Mouse (Mus musculus) kidney, postnatal 14 days (tissue): ENCODE results near the gene Syt5.
"Not testable (repeated sequence)": the region's sequence is repeated elsewhere in the genome, so short reads cannot be mapped to it uniquely, and the experiment has no call there.

ENCODE experiments used
- DNase-seq: peaks from one replicate; pipeline ENCODE4 v3.0.0; 2022; ENCODE audit warnings: mixed read lengths

The Syt5 gene

DNA sequence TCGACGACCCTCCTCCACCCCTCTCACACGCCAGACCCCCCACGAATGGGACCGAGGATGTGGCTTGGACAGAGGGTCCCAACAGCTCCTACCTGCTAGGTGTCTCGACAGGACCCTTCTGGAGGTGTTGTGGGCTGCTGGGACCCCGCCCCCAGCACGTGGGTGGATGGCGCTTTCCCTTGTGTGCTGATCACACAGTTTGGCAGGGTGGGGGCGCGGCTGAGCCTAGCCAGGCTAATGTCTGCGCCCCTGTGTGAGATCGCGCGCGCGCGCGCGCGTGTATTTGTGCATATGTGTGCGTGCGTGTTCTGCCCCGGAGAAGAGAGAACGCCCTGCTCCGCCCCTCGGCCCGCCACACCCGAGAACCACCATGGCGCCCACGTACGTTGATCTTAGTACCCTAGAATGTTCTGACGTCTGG lies at the start of gene Syt5:
Gene Syt5, minus strand, starts transcription at position 321 of the 421 bp plus-strand sequence.
- no peak for DNase-seq

GRCm38 (mm10) chr7:4597046-4597445 lies 49.7 kb upstream of the Syt5 start:
- not testable (repeated sequence) for DNase-seq

GRCm38 (mm10) chr7:4581481-4581880 lies 34.1 kb upstream of the Syt5 start:
- DNase-seq = not testable (repeated sequence)

DNA sequence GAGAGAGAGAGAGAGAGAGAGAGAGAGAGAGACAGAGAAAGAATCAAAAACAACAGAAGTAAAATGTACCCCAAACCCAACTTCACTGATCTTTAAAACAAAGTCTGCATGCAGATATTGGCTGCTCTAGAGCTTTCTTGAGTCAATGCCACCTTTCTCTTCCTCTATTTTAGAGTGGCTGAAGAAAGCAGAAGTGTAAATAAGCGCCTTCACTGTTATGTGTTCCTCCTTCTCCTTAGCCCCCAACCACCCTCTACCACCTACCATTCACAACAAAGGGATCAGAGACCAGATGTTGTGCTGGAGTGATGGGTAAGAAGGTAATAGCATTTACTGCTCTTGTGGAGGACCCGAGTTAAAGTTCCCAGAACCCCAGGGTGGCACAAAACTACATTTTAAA lies 25.0 kb upstream of the Syt5 start:
- DNase-seq = not testable (repeated sequence)

DNA sequence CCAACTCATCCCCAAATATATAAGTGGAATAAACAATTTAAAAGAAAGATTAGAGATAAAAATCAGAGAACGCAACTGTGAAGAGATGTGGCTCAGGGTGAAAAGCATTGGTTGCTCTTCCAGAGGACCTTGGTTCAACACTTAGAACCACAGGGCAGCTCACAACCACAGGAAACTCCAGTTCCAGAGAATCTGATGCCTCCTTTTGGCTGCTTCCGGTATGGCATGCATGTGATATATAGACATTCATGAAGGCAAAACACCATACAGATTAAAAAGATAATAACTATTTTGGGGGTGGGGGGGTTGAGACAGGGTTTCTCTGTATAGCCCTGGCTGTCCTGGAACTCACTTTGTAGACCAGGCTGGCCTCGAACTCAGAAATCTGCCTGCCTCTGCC lies 15.3 kb upstream of the Syt5 start:
- DNase-seq = no peak

DNA sequence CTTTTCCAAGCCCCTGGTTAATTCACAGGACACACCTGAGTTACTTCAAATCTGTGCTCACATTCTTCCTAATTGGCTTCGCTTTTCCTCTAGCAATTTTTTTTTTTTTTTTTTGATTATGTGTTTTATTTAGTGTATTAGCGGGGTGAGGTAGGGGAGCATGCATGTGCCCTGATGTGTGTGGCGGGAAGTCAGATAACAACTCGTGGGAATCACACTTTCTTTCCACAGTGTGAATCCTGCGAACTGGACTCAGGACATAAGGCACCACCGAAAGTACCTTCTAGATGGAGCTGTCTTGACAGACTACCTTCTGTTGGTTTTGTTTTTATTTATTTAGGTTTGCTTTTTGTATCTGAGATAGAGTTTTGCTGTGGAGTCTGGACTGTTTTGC lies 9.8 kb upstream of the Syt5 start:
- no peak for DNase-seq

- DNase-seq = peak; percentile 73
Measured at GRCm38 (mm10) chr7:4556256-4557166, 9.2 kb upstream of the Syt5 start.

GRCm38 (mm10) chr7:4546591-4547131 lies 680 bp downstream of the Syt5 start:
- DNase-seq = peak; percentile 62

DNA sequence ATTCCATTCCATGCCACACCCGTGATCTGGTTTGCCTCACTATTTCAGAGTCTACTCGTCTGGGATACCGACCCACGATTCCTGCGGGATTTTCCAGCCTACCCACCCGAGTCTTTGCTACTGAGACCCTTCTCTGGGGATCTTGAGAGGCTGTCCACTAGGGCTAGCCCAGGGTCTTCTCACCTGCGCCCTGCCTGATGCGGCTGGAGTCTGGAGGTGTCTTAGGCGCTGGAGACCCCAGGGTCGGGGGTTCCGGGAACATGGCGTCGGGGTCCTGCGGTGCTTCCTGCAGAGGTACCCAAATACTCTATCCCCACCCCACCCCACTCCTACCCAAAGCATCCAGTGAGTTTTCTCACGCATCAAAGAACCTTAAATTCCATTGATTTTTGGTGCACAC lies 1.3 kb downstream of the Syt5 start:
- DNase-seq = no peak

DNA sequence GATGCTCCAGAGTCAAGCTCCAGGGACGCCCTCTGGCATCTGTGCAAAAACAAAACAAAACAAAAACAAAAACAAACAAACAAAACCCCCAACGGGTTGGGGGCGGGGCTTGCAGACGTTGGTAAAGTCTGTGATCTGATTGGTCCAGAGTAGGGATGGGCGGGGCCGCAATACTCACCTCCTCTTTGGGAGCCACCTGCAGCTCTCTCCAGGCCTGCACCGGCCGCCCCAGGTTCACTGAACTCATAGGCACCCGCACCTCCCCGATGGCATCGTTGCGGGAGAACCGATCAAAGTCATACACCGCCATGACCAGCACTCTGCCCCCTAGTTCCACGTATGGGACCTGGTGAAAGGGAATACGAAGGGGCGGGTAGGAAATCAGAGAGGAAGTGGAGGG lies 5.3 kb downstream of the Syt5 start:
- DNase-seq = no peak

DNA sequence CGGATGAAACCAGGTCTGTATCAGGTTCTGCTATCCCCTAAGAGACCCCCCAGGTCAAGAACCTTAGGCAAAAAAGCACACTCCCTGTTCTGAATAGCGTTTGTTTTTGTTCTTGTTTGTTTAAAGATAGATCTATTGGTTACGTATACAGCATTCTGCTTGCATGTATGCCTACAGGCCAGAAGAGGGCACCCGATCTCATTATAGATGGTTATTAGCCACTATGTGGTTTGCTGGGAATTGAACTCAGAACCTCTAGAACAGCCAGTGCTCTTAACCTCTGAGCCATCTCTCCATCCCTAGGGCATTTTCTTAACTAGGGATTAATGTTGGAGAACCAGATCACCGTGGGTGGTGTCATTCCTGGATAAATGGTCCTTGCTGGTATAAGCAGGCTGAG lies 6.0 kb downstream of the Syt5 start:
- DNase-seq = no peak

GRCm38 (mm10) chr7:4539019-4539418 lies 8.3 kb downstream of the Syt5 start:
- DNase-seq = no peak

GRCm38 (mm10) chr7:4537181-4537580 lies 10.2 kb downstream of the Syt5 start:
- DNase-seq = no peak

DNA sequence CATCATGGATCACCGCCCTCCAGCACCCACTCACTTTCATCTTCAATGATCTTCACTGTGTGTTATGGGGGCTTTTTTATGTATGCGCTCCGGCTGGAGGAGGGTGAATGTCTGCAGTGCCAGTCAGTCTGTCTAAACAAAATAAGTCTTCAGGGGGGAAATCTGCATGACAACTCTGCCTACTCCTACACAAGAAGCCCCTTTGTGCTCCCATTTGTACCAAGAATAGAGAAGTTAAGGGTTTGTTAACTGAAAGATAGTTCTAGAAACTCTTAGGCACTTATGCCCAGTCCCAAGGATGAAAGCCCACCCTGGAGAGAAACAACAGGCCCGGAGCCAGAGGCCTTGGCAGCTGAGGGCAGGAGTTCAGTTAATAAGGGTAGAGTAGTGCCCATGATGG lies 11.0 kb downstream of the Syt5 start:
- no peak for DNase-seq

GRCm38 (mm10) chr7:4532005-4532729 lies 15.2 kb downstream of the Syt5 start, which contains the start of gene Dnaaf3:
TSS of gene Dnaaf3 (minus strand) at chr7:4532453.
- peak; percentile 89 for DNase-seq

GRCm38 (mm10) chr7:4530166-4530565 lies 17.2 kb downstream of the Syt5 start:
- DNase-seq = not testable (repeated sequence)

DNA sequence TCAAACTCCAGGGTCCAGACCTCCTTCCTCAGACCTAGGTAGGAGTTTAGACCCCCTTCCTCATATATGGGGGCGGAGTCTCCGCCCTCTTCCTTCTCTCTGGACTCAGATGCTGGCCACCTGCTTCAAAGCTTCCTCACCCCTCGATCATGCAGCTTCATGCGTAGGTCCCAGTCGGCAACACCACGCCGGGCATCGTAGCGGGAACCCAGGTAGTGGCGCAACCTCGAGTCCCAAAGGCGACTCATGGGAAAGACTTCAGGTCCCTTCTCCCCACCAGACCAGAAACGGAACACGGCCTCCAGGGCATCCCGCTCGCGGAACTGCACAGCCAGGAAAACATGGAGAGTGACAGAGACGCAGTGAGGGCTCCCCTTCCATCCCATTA lies 20.0 kb downstream of the Syt5 start:
- no peak for DNase-seq

GRCm38 (mm10) chr7:4526341-4527301 lies 20.7 kb downstream of the Syt5 start:
- DNase-seq = peak; percentile 79

- DNase-seq = peak; percentile 54
Measured at GRCm38 (mm10) chr7:4524212-4524922, 23.0 kb downstream of the Syt5 start, which contains the start of gene Tnni3. TSS of gene Tnni3 (minus strand) at chr7:4524229.

DNA sequence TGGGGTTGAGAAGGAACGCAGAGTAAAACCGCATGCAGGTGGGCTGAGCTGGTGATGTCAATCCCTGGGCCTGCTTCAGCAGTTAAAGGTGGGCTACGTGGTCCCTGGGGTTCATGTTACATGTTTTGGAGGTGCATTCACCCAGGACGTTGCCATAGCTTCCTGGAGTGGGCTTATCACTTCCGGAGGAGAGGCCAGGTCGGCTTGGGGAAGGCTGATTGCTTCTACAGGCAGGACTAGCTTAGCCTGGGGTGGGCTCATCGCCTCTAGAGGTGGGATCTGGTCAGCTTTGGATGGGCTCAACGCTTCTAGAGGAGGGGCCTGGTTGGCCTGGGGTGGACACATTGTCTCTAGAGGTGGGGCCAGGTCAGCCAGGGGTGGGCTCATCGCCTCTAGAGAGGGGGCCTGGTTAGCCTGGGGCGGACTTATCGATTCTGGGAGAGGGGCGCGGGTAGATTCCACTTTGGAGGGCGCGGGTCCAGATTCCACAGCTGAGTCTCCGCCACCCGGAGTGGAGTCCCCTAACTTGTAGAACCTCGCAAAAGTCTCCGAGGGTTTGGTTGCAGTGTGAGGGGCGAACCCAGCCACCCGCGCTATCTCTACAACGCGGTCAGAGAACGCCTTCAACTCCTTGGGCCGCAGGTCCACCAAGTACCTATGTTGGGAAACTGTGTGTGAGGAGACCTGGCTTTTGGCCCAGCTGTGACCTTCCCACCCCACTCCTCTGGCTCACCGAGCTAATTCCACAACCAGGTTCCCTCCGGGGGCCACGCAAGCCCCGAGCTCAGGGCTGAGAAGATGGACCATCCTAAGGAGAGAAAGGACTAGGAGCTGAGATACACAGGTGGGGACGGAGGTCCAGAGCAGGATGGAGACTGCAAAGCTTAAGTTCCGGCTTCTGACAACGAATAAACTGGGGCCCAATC lies 23.9 kb downstream of the Syt5 start:
- no peak for DNase-seq

DNA sequence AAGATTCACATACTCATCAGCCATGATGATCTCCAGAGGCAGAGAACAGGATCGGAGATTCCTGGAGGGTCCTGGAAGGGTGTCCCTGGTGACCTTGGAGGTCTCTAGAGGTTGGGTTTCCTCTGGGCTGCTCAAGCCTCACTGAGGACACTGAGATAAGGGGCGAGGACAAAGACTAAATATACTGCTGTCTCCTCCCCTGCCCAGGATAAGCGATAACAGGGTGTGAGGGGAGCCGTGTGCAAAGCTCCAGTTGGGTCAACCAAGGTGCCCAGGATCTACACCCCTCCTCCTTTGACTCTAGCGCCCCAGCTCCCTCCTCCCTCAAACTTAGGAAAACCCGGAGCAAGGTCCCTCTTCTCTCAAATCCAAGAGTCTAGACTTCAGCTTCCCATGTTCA lies 25.0 kb downstream of the Syt5 start:
- no peak for DNase-seq
